Mouse (Mus musculus): ENCODE data around the gene Ppp4r4. TPM values are rescaled to one million over a fixed set of nuclear protein-coding genes. Genes with fewer than 3 reads are reported as not detected.
"Not testable (repeated sequence)": the region's sequence is repeated elsewhere in the genome, so short reads cannot be mapped to it uniquely, and the experiment has no call there.

The Ppp4r4 gene
- under 1 TPM; 0.16 to 0.37 TPM for total RNA-seq (2021)
- polyA plus RNA-seq (2012; rRNA removed) = 0.06 and 0.29 TPM in 2 replicates
- long read RNA-seq = 0 reads

GRCm38 (mm10) chr12:103532020-103532648 is at the start of gene Ppp4r4:
TSS of gene Ppp4r4 (plus strand) at chr12:103532283.
- DNase-seq = peak; percentile 95 to 96
- Histone ChIP-seq H3K4me3 (peak within 1 kb of the TSS; percentile 64), H3K4me1 (ENCODE audit: control insufficient read depth, insufficient read depth, low read length) (no peaks in the 10 kb centered on the region), H3K79me2 (replicated peaks; ENCODE audit: control insufficient read depth, insufficient read depth, low read length) (no peaks in the 10 kb centered on the region), H3K9ac (ENCODE audit: low read depth, low read length) (peak within 1 kb of the TSS; percentile 21), H3K27ac (peak within 1 kb of the TSS; percentile 5; the same call in 1 of the 2 replicates), H3K36me3 (ENCODE audit: control insufficient read depth, insufficient read depth, low read length) (no peaks in the 10 kb centered on the region), H3K27me3 (ENCODE audit: control insufficient read depth, insufficient read depth, low read length) (no peaks in the 10 kb centered on the region)
- TF ChIP-seq CTCF (IDR thresholded peaks at IDR 0.05) (no peak), POLR2A (IDR thresholded peaks at IDR 0.05; ENCODE audit: insufficient read depth, low read depth, low read length) (no peak), EP300 (IDR thresholded peaks at IDR 0.05; ENCODE audit: insufficient read depth, low read depth, low read length) (no peak)
- intact Hi-C loops (cut with DNase I) = loop anchor here (5.0 kb wide), 2 partner anchors 40 to 100 kb away; partner anchors contain the start of gene Ifi27
- 1% methylated on average over 60 of the region's 74 CpGs for WGBS

GRCm38 (mm10) chr12:103482781-103483180 is 49.3 kb upstream of the Ppp4r4 start:
- intact Hi-C loops (cut with DNase I) = loop anchor here (2.0 kb wide), 1 partner anchor 36 kb away; no protein-coding TSS in a partner anchor
- Histone ChIP-seq H3K27ac (no peak overlapping the region), H3K27me3 (ENCODE audit: control insufficient read depth, insufficient read depth, low read length) (no peaks in the 10 kb centered on the region), H3K9ac (ENCODE audit: low read depth, low read length) (no peak overlapping the region), H3K4me3 (no peak overlapping the region), H3K4me1 (ENCODE audit: control insufficient read depth, insufficient read depth, low read length) (peaks cover 9% of the 10 kb centered on the region), H3K36me3 (ENCODE audit: control insufficient read depth, insufficient read depth, low read length) (peaks cover 7% of the 10 kb centered on the region; the same call in 1 of the 2 replicates), H3K79me2 (replicated peaks; ENCODE audit: control insufficient read depth, insufficient read depth, low read length) (no peaks in the 10 kb centered on the region)
- DNase-seq = peak in 1 of 2 experiments; percentile 2
- no peak for TF ChIP-seq POLR2A (IDR thresholded peaks at IDR 0.05; ENCODE audit: insufficient read depth, low read depth, low read length)
- TF ChIP-seq CTCF (IDR thresholded peaks at IDR 0.05) = no peak
- TF ChIP-seq EP300 (IDR thresholded peaks at IDR 0.05; ENCODE audit: insufficient read depth, low read depth, low read length) = no peak
- WGBS = 50% methylated on average over 2 of the region's 2 CpGs

GRCm38 (mm10) chr12:103484200-103484972 is 47.7 kb upstream of the Ppp4r4 start:
- H3K4me3 ChIP-seq; H3K36me3 ChIP-seq (ENCODE audit: control insufficient read depth, insufficient read depth, low read length); intact Hi-C loops (cut with DNase I); H3K27ac ChIP-seq; H3K27me3 ChIP-seq (ENCODE audit: control insufficient read depth, insufficient read depth, low read length); H3K9ac ChIP-seq (ENCODE audit: low read depth, low read length); H3K79me2 ChIP-seq (replicated peaks; ENCODE audit: control insufficient read depth, insufficient read depth, low read length); H3K4me1 ChIP-seq (ENCODE audit: control insufficient read depth, insufficient read depth, low read length): not testable (repeated sequence)
- WGBS = 68% methylated on average over 9 of the region's 9 CpGs
- peak in 1 of 2 experiments; percentile 15 for DNase-seq

GRCm38 (mm10) chr12:103486726-103487125 is 45.4 kb upstream of the Ppp4r4 start:
- Histone ChIP-seq H3K27ac (peak overlapping the region; percentile 79), H3K4me1 (ENCODE audit: control insufficient read depth, insufficient read depth, low read length) (peaks cover 12% of the 10 kb centered on the region), H3K9ac (ENCODE audit: low read depth, low read length) (no peak overlapping the region), H3K79me2 (replicated peaks; ENCODE audit: control insufficient read depth, insufficient read depth, low read length) (no peaks in the 10 kb centered on the region), H3K4me3 (no peak overlapping the region), H3K27me3 (ENCODE audit: control insufficient read depth, insufficient read depth, low read length) (no peaks in the 10 kb centered on the region), H3K36me3 (ENCODE audit: control insufficient read depth, insufficient read depth, low read length) (peaks cover 7% of the 10 kb centered on the region; the same call in 1 of the 2 replicates)
- DNase-seq = peak; percentile 41 to 57
- WGBS = 74% methylated on average over 1 of the region's 1 CpGs
- no peak for TF ChIP-seq EP300 (IDR thresholded peaks at IDR 0.05; ENCODE audit: insufficient read depth, low read depth, low read length)
- no peak for TF ChIP-seq POLR2A (IDR thresholded peaks at IDR 0.05; ENCODE audit: insufficient read depth, low read depth, low read length)
- no peak for TF ChIP-seq CTCF (IDR thresholded peaks at IDR 0.05)
- intact Hi-C loops (cut with DNase I) = loop anchor here (1.0 kb wide), 1 partner anchor 58 kb away; no protein-coding TSS in a partner anchor

GRCm38 (mm10) chr12:103487276-103487675 is 44.8 kb upstream of the Ppp4r4 start:
- H3K9ac ChIP-seq (ENCODE audit: low read depth, low read length) = no peak overlapping the region
- H3K36me3 ChIP-seq (ENCODE audit: control insufficient read depth, insufficient read depth, low read length) = peaks cover 7% of the 10 kb centered on the region; the same call in 1 of the 2 replicates
- H3K4me3 ChIP-seq = no peak overlapping the region
- H3K4me1 ChIP-seq (ENCODE audit: control insufficient read depth, insufficient read depth, low read length) = peaks cover 12% of the 10 kb centered on the region
- 6% methylated on average over 4 of the region's 4 CpGs for WGBS
- no peaks in the 10 kb centered on the region for H3K27me3 ChIP-seq (ENCODE audit: control insufficient read depth, insufficient read depth, low read length)
- H3K27ac ChIP-seq = peak overlapping the region; percentile 79
- intact Hi-C loops (cut with DNase I) = loop anchor here (1.0 kb wide), 1 partner anchor 59 kb away; no protein-coding TSS in a partner anchor
- peak; percentile 60 to 76 for DNase-seq
- H3K79me2 ChIP-seq (replicated peaks; ENCODE audit: control insufficient read depth, insufficient read depth, low read length) = no peaks in the 10 kb centered on the region
- TF ChIP-seq CTCF (IDR thresholded peaks at IDR 0.05) (no peak), EP300 (IDR thresholded peaks at IDR 0.05; ENCODE audit: insufficient read depth, low read depth, low read length) (peak; percentile 78; the same call in 1 of the 2 replicates)

Measured in heart, adult 2 months (tissue).